Comparison of ENCODE assay signal across 8 mouse cellular contexts in genomic region chr1:167350597-167351415, GRCm38 (mm10). TPM values are rescaled to one million over a fixed set of nuclear protein-coding genes. Genes with fewer than 3 reads are reported as not detected.
DNase-seq lines count a peak whose midpoint lies in the region; ATAC-seq and TF ChIP-seq lines count a peak whose summit lies in the region.

No protein-coding gene starts in this region.

- no peak for ATAC-seq in heart, embryonic 14.5 days (ENCODE audit: insufficient number of reproducible peaks, insufficient read depth, low FRiP score, low read depth)
- no peak for ATAC-seq in forebrain, postnatal 0 days
- ATAC-seq in megakaryocyte-erythroid progenitor cell, adult 5-6 weeks (replicated peaks; ENCODE audit: low FRiP score, low TSS enrichment, poor library complexity, severe bottlenecking), result 0 out of 2 replicates have a peak, but pooled peaks have one; percentile 4

- H3K36me3 ChIP-seq in heart, embryonic 14.5 days (ENCODE audit: control insufficient read depth, insufficient read depth, low read length), result peaks cover 13% of the 10 kb centered on the region
- H3K36me3 ChIP-seq in ES-E14 (ENCODE audit: control insufficient read depth, insufficient read depth, low read length, poor library complexity, severe bottlenecking), result peaks cover 11% of the 10 kb centered on the region
- peaks cover 18% of the 10 kb centered on the region for H3K36me3 ChIP-seq in forebrain, postnatal 0 days (ENCODE audit: insufficient read depth)

- peak overlapping the region; percentile 68 to 80 for H3K4me3 ChIP-seq in heart, embryonic 14.5 days (ENCODE audit: control insufficient read depth in 1 of 2, insufficient read depth in 1 of 2, low read depth in 1 of 2, low read length in 2 of 2)
- H3K4me3 ChIP-seq in ES-E14 (ENCODE audit: insufficient read depth in 1 of 2, low read depth in 1 of 2, low read length in 2 of 2, poor library complexity in 1 of 2, severe bottlenecking in 1 of 2), result peak overlapping the region; percentile 92 to 98
- peak overlapping the region; percentile 64 for H3K4me3 ChIP-seq in forebrain, postnatal 0 days (ENCODE audit: low read depth, low read length)

- H3K9ac ChIP-seq in heart, embryonic 14.5 days (ENCODE audit: low read length), result peak overlapping the region; percentile 78
- peak overlapping the region; percentile 89 for H3K9ac ChIP-seq in ES-E14 (ENCODE audit: insufficient read depth, low read depth, low read length, poor library complexity, severe bottlenecking)
- H3K9ac ChIP-seq in forebrain, postnatal 0 days, result peak overlapping the region; percentile 79

- in situ Hi-C loops in ES-E14 (cut with MboI; ENCODE audit: low sequenced_read_pairs in 2 of 2, unreplicated experiment in 2 of 2), result no loop called here

- no peak for TF ChIP-seq CTCF in forebrain, postnatal 0 days (IDR thresholded peaks at IDR 0.05; ENCODE audit: low read depth)

- no peaks in the 10 kb centered on the region for H3K9me3 ChIP-seq in heart, embryonic 14.5 days (ENCODE audit: control insufficient read depth, low read length)
- H3K9me3 ChIP-seq in ES-E14 (ENCODE audit: control insufficient read depth, insufficient read depth, low read depth, low read length), result no peaks in the 10 kb centered on the region
- no peaks in the 10 kb centered on the region for H3K9me3 ChIP-seq in forebrain, postnatal 0 days (ENCODE audit: low read length)

- 32% methylated on average over 13 of the region's 13 CpGs for WGBS in heart, embryonic 14.5 days
- 31% methylated on average over 13 of the region's 13 CpGs for WGBS in forebrain, postnatal 0 days

- no peak for DNase-seq in heart, postnatal 10 days
- no peak for DNase-seq in ES-E14 (ENCODE audit: low read depth, low spot score)
- no peak for DNase-seq in forebrain, postnatal 0 days
- no peak for DNase-seq in right cerebral cortex, postnatal 36 days (ENCODE audit: low spot score in 2 of 2)
- no peak for DNase-seq in adrenal gland, adult 18-20 months (ENCODE audit: low spot score in 2 of 2)
- no peak for DNase-seq in urinary bladder, postnatal 10 days (ENCODE audit: low spot score)

- intact Hi-C loops in heart, postnatal 10 days (cut with DNase I), result no loop called here

- H3K27me3 ChIP-seq in heart, embryonic 14.5 days (ENCODE audit: control insufficient read depth, insufficient read depth, low read length), result no peaks in the 10 kb centered on the region
- no peaks in the 10 kb centered on the region for H3K27me3 ChIP-seq in forebrain, postnatal 0 days (ENCODE audit: insufficient read depth, low read length)

- no peaks in the 10 kb centered on the region for H3K4me1 ChIP-seq in heart, embryonic 14.5 days (ENCODE audit: control insufficient read depth in 2 of 2, insufficient read depth in 2 of 2, low read length in 2 of 2)
- H3K4me1 ChIP-seq in ES-E14 (ENCODE audit: control insufficient read depth in 2 of 2, insufficient read depth in 2 of 2, low read length in 2 of 2, poor library complexity in 1 of 2), result peaks cover 0 to 1% of the 10 kb centered on the region in 2 experiments; a peak in 1 of 4 replicates
- no peaks in the 10 kb centered on the region for H3K4me1 ChIP-seq in forebrain, postnatal 0 days (ENCODE audit: insufficient read depth)

- peak overlapping the region in 1 of 2 experiments; percentile 81; a peak in 1 of 4 replicates for H3K27ac ChIP-seq in heart, embryonic 14.5 days (replicated peaks in 1 of 2; ENCODE audit: control insufficient read depth in 1 of 2, insufficient read depth in 1 of 2, low read depth in 2 of 2, low read length in 2 of 2)
- H3K27ac ChIP-seq in ES-E14 (ENCODE audit: insufficient read depth, low read depth, low read length, poor library complexity, severe bottlenecking), result no peak overlapping the region
- H3K27ac ChIP-seq in forebrain, postnatal 0 days (ENCODE audit: low read depth, low read length), result no peak overlapping the region

- peak overlapping the region; percentile 74 for H3K4me2 ChIP-seq in heart, embryonic 14.5 days (ENCODE audit: low read length)
- peak overlapping the region; percentile 71 for H3K4me2 ChIP-seq in forebrain, postnatal 0 days (ENCODE audit: low read depth)

TF ChIP-seq in ES-E14, 5 proteins besides CTCF, POLR2A, EP300 and RAD21:
- TF ChIP-seq ZC3H11A (IDR thresholded peaks at IDR 0.05; ENCODE audit: borderline replicate concordance, low read depth, low read length), result no peak
- TF ChIP-seq MAFK (IDR thresholded peaks at IDR 0.05; ENCODE audit: insufficient read depth, low read depth, low read length), result no peak
- TF ChIP-seq CHD2 (IDR thresholded peaks at IDR 0.05; ENCODE audit: low read depth, low read length), result no peak
- TF ChIP-seq ZNF384 (IDR thresholded peaks at IDR 0.05; ENCODE audit: low read depth, low read length), result no peak
- no peak for TF ChIP-seq HCFC1 (IDR thresholded peaks at IDR 0.05; ENCODE audit: borderline replicate concordance, insufficient read depth, low read length)

RNA-seq across cellular contexts. Expression of gene Aldh9a1, which starts 1.0 kb away (rescaled TPM):
- 26.5 and 28.1 TPM in 2 replicates for polyA plus RNA-seq in heart, embryonic 14.5 days (2014; fragmentation: Nextera tagmentation; extraction: Ambion mirVana)
- 10 to 100 TPM; 29.1 to 34.2 TPM for total RNA-seq in heart, postnatal 10 days (2021)
- 26.8 and 33.0 TPM in 2 replicates for total RNA-seq in ES-E14 (2012; rRNA removed)
- total RNA-seq in forebrain, postnatal 0 days (2014; rRNA removed), result 13.2 and 18.7 TPM in 2 replicates
- 26.3 and 36.7 TPM in 2 replicates for polyA plus RNA-seq in forebrain, postnatal 0 days (2015; fragmentation: Nextera tagmentation; extraction: Ambion mirVana)
- total RNA-seq in megakaryocyte-erythroid progenitor cell, adult 5-6 weeks (2014; fragmentation: Nextera tagmentation), result 43.2 and 49.4 TPM in 2 replicates
- total RNA-seq in megakaryocyte-erythroid progenitor cell, adult 5-6 weeks (2017), result 29.1 and 42.8 TPM in 2 replicates
- total RNA-seq in adrenal gland, adult 18-20 months (2021), result 10 to 100 TPM; 70.5 to 94.4 TPM

RNA-seq across cellular contexts. Expression of gene Tmco1, which starts 42.6 kb away (rescaled TPM):
- polyA plus RNA-seq in heart, embryonic 14.5 days (2014; fragmentation: Nextera tagmentation; extraction: Ambion mirVana), result 85.6 and 90.1 TPM in 2 replicates
- total RNA-seq in heart, postnatal 10 days (2021), result 10 to 100 TPM; 84.6 to 94.3 TPM
- total RNA-seq in ES-E14 (2012; rRNA removed), result 155 and 156 TPM in 2 replicates
- total RNA-seq in forebrain, postnatal 0 days (2014; rRNA removed), result 55.2 and 60.4 TPM in 2 replicates
- polyA plus RNA-seq in forebrain, postnatal 0 days (2015; fragmentation: Nextera tagmentation; extraction: Ambion mirVana), result 70.0 and 76.7 TPM in 2 replicates
- 89.8 and 97.2 TPM in 2 replicates for total RNA-seq in megakaryocyte-erythroid progenitor cell, adult 5-6 weeks (2014; fragmentation: Nextera tagmentation)
- 150 and 178 TPM in 2 replicates for total RNA-seq in megakaryocyte-erythroid progenitor cell, adult 5-6 weeks (2017)
- 100 to 1,000 TPM; 132 to 149 TPM for total RNA-seq in adrenal gland, adult 18-20 months (2021)

RNA-seq across cellular contexts. Expression of gene Mgst3, which starts 42.8 kb away (rescaled TPM):
- 215 and 219 TPM in 2 replicates for polyA plus RNA-seq in heart, embryonic 14.5 days (2014; fragmentation: Nextera tagmentation; extraction: Ambion mirVana)
- 100 to 1,000 TPM; 191 to 207 TPM for total RNA-seq in heart, postnatal 10 days (2021)
- 34.4 and 52.5 TPM in 2 replicates for total RNA-seq in ES-E14 (2012; rRNA removed)
- total RNA-seq in forebrain, postnatal 0 days (2014; rRNA removed), result 192 and 268 TPM in 2 replicates
- polyA plus RNA-seq in forebrain, postnatal 0 days (2015; fragmentation: Nextera tagmentation; extraction: Ambion mirVana), result 243 and 282 TPM in 2 replicates
- 36.8 and 53.5 TPM in 2 replicates for total RNA-seq in megakaryocyte-erythroid progenitor cell, adult 5-6 weeks (2014; fragmentation: Nextera tagmentation)
- 17.8 and 43.6 TPM in 2 replicates for total RNA-seq in megakaryocyte-erythroid progenitor cell, adult 5-6 weeks (2017)
- total RNA-seq in adrenal gland, adult 18-20 months (2021), result 10 to 100 TPM; 71.3 to 93.4 TPM
